Mouse (Mus musculus) layer of hippocampus, adult 6 months (tissue): Measurements from ENCODE around the gene Paqr4. TPM values are rescaled to one million over a fixed set of nuclear protein-coding genes. Genes with fewer than 3 reads are reported as not detected.

Source experiments
- long read RNA-seq, 2 experiments: library from polyadenylated mRNA; unstranded; transcript quantifications; one replicate each; pipeline ENCODE4 v2.0.0; 2019 to 2020
- polyA plus RNA-seq: library from polyadenylated mRNA; unstranded; fragments of <200 nt; fragmentation: Nextera tagmentation; gene quantifications from 2 replicates; pipeline ENCODE4 v1.2.3, GENCODE M21; 2021

Paqr4 gene
- 106 and 116 TPM in 2 replicates for polyA plus RNA-seq
- long read RNA-seq, experiment 1, transcript Paqr4-201 (3 exons, 2,575 nt) = major isoform, 95 of 115 reads
- long read RNA-seq, experiment 1, partial matches to known transcripts = 1 of 115 reads
- long read RNA-seq, experiment 1, other reads (novel, unspliced or antisense) = 19 of 115 reads
- long read RNA-seq, experiment 2, transcript Paqr4-201 (3 exons, 2,575 nt) = major isoform, 447 of 492 reads
- long read RNA-seq, experiment 2, partial matches to known transcripts = 11 of 492 reads
- long read RNA-seq, experiment 2, other reads (novel, unspliced or antisense) = 34 of 492 reads

DNA sequence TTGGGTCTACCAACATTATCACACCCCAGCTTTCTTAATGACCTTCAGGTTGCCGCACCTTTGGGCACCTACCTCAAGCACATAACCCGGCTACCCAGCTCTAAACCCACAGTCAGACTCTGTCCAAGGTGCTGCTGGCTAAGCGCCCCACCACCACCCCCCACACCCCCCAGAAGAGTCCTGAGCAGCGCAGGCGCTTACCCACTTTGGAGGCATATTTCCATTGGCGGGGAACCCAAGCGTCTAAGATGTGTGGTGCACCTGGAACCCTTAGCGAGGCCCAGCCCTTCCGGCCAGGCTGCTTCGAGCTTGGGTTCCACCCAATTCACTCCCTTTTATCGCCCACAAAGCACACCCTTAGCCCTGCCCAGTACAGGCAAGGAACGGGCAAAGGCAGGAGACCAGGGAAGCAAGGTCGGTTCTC, at the start of gene Paqr4:
Gene Paqr4, minus strand, starts transcription at position 270 of the 424 bp plus-strand sequence.

DNA sequence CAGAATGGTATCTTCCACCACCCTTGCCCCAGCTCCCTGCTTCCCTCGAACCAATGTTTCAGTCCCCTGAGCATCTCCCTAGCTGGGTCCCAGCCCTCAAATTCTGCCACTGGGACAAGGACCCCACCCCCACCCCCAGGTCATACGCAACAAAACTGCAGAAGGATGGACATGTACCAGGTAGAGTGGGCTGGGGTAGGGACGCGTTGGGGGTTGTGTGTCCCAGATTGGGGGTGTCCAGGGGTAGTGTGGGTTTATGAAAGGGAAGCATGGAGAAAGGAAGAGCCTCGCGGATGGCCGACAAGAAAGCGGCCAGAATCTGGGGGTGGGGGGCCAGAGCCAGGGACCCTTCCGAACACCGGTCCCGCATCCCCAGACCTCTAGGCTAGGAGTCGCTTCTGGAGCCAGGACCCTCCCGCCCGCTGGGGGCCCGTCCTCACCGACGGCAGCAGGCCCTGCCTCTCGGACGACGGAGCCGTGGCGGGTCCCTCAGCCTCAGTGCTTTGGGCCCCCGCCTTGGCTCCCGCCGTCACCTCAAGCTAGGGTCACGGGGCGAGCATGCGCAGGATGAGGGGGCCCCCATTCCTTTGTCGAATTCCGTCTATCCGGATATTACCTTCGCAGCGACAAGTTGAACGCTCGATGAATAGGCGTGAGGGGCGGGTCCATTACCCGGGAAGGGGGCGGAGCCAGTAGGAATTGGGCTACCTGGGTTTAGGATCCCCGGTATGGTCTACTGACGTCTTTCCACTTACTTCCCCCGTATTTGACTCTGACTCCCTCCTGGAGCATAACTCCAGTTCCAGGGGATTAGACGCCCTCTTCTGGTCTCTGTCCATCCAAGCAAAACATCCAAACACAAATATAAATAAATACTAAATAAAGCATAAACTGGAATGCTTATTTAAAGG, 45.1 kb upstream of the Paqr4 start, which contains the start of gene Flywch2:
Gene Flywch2, minus strand, starts transcription at position 521 of the 911 bp plus-strand sequence.

DNA sequence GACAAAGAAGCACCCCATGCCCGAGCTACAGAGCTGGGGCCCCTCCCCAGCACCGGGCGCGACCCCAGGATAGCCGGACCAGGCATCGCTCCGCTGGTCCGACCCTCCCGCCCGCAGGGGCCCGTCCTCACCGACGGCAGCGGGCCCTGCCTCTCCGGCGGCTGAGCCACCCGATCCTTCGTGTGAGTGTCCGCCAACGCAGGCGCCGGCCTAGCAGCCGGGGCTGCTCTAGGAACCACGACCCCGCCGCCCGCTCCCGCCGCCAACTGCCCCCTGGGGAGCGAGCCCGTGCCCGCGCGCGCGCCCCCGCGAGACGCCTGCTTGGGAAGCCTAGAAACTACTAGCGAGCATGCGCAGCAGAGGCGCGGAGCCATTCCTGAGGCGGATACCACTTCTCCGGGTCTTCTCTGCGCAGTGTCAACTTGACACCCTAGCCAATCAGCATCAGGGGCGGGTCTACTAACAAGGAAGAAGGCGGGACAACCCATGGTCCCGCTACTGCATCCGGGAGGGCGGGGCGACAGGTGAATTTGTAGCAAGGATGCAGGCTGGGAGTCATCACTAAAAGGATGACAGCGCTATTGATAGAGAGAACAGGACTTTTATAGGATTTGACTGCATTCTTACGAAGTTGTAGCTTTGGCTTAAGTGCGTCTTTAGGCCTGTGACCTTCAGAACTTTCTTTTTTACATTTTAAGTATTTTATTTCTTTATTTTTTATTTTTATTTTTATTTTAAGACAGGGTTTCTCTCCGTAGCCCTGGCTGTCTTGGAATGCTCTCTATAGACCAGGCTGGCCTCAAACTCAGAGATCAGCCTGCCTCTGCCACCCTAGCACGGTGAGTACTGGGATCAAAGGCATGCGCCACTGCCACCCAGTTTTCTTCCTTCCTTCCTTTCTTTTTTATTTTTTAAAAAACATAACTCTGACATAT, 30.9 kb upstream of the Paqr4 start, which contains the start of gene Flywch1:
Gene Flywch1, minus strand, starts transcription at position 319 of the 935 bp plus-strand sequence.

DNA sequence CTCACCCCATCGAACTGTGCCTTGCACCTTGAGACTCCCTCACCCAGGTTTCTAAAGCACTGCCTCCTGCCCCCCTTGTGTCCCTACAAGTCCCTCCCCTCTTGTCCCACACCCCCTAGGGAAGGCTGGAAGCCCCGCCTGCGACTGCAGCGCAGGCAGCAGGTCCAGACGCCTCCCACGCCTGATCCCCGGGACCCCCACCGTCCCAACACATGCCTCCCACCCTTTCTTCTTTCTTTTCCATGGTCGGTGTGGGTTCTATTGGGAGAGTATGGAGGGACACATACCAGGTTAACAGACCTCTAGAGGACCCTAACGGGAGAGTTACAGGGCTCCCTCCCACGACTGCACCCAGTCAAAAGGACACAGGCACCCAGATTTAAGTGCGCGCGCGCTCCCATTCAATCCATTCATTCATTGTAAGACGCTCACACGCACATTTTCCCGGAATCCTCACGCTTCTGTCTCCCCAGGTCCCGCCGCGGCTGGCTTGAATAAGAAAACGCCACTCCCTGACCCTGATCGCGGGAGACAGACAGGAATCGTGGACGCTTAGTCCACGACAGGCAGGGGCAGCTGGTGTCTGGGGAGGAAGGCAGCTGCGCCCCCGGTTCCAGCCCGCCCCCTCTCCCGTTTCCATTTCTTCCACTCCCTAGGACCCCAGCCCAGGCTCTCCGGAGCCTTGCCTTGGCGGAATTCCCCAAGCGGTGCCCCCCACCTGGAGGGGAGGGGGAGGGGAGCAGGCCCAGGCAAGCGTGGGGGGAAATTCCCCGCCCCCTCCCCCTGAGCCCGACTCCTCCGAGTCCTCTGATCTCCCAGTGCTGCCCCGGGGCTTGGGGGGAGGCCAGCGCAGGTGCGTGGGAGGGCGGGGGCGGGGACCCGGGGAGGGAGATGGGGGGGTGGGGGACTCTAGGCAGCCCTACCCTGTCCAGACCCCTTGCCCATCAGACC, 4.9 kb upstream of the Paqr4 start, which contains the start of gene Kremen2:
Gene Kremen2, minus strand, starts transcription at position 533 of the 951 bp plus-strand sequence.

DNA sequence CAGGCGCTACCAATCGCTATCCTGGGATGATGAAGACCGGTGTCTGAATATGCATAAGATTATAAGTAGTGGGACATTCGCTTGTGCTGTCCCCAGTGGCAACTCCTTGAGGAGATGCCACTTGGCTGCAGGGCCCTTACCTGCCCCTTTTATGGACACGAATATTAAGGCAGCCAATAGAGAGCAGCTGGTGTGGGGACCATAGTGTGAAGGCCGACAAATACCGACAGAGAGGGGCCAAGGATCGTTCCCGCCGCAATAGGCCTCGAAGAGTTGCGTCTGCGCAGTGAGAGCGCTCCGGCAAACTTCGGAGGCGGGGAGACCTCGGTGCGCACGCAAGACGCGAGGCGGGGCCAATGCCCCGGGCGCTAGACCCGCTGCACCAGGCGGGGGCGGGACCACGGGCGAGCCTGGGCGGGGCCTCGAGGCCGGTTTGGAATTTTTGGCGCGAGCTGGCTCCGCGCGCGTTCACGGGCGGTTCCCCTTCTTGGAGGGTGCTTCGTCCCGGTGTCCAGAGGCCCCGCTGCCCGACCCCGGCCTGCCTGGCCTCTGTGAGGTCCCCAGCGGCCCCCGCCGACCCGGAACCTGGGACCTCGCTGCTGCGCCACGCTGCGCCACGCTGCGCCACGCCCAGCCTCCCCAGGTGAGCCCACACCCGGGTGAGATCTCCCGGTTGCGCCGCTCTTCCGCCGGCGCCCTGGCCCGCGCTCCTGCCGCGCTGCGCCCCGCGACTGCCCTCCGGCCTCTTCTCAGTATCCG, 14.5 kb downstream of the Paqr4 start, which contains the start of gene Pkmyt1:
Gene Pkmyt1, plus strand, starts transcription at position 338 of the 759 bp plus-strand sequence.

DNA sequence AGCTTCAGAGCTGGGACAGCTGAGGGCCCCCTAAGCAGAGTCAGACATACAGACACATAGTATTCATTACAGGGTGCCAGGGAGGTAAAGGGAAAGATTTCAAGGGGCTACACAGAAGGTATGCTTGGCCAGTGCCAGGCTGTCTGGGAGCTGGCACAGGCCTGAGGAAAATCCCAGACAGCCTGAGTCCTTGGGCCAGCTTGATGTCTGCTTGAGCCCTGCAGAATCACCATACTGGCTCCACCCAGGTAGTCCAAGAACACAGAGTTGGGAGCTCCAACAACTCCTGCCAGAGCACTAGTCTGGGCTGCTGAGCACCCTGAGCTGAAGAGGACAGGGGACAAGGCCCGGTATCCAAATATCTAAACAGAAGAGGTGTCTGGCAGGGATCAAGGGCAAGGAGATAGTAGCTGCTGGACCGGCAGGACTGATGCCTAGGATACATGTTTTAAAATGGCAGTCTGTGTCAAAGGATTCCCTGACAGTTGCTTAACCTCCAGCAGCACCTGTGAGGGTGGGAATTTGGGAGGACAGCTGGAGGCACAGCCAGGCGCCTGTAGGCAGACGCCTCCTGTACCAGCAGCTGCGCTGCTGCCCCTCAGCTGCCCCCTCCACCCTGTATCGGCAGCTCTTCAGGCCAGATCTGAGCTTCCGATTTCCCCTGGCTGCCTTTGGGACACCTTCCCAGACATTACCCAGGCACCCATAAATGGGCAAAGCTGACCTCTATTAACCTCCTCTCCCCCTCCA, 18.1 kb downstream of the Paqr4 start, which contains the start of gene 1520401A03Rik:
Gene 1520401A03Rik, minus strand, starts transcription at position 408 of the 750 bp plus-strand sequence.

Other genes starting within 250 kb of the Paqr4 start
- gene Zfp213, start 176.6 kb downstream of the Paqr4 start, polyA plus RNA-seq = 8.9 and 9.0 TPM in 2 replicates
- gene Zfp13, start 141.4 kb downstream of the Paqr4 start, polyA plus RNA-seq = 13.2 and 14.6 TPM in 2 replicates
- gene Zscan10, start 140.0 kb downstream of the Paqr4 start, polyA plus RNA-seq = 0.08 and 0.20 TPM in 2 replicates
- 0.10 and 0.13 TPM in 2 replicates for gene Mmp25, start 95.6 kb downstream of the Paqr4 start, polyA plus RNA-seq
- not detected in 2 replicates for gene Bicdl2, start 80.4 kb downstream of the Paqr4 start, polyA plus RNA-seq
- 225 and 235 TPM in 2 replicates for gene Hcfc1r1, start 67.3 kb downstream of the Paqr4 start, polyA plus RNA-seq
- 8.1 and 9.0 TPM in 2 replicates for gene Thoc6, start 67.0 kb downstream of the Paqr4 start, polyA plus RNA-seq
- 3.6 and 6.5 TPM in 2 replicates for gene Tnfrsf12a, start 63.4 kb downstream of the Paqr4 start, polyA plus RNA-seq
- gene Cldn6, start 61.6 kb downstream of the Paqr4 start, polyA plus RNA-seq = 0.13 TPM in 1 of 2 replicates, not detected in the other
- 0.15 and 0.95 TPM in 2 replicates for gene Cldn9, start 56.8 kb downstream of the Paqr4 start, polyA plus RNA-seq
- gene 1520401A03Rik, start 18.1 kb downstream of the Paqr4 start, polyA plus RNA-seq = not detected in 2 replicates
- 1.6 and 2.2 TPM in 2 replicates for gene Pkmyt1, start 14.5 kb downstream of the Paqr4 start, polyA plus RNA-seq
- gene Kremen2, start 5.0 kb upstream of the Paqr4 start, polyA plus RNA-seq = 0.60 and 0.85 TPM in 2 replicates
- 256 and 293 TPM in 2 replicates for gene Flywch1, start 30.7 kb upstream of the Paqr4 start, polyA plus RNA-seq
- gene Flywch2, start 45.2 kb upstream of the Paqr4 start, polyA plus RNA-seq = 22.4 and 25.0 TPM in 2 replicates
- 297 and 334 TPM in 2 replicates for gene Srrm2, start 49.7 kb upstream of the Paqr4 start, polyA plus RNA-seq
- 1,710 and 1,770 TPM in 2 replicates for gene Elob, start 88.3 kb upstream of the Paqr4 start, polyA plus RNA-seq
- gene Prss33, start 95.2 kb upstream of the Paqr4 start, polyA plus RNA-seq = not detected in 2 replicates
- gene Prss32, start 103.0 kb upstream of the Paqr4 start, polyA plus RNA-seq = not detected in 2 replicates
- 0.08 and 0.48 TPM in 2 replicates for gene Prss41, start 103.3 kb upstream of the Paqr4 start, polyA plus RNA-seq
- not detected in 2 replicates for gene Prss21, start 127.2 kb upstream of the Paqr4 start, polyA plus RNA-seq
- 0.25 TPM in 1 of 2 replicates, not detected in the other for gene Dcpp1, start 140.0 kb upstream of the Paqr4 start, polyA plus RNA-seq
- not detected in 2 replicates for gene Dcpp2, start 140.0 kb upstream of the Paqr4 start, polyA plus RNA-seq
- not detected in 2 replicates for gene Dcpp3, start 176.6 kb upstream of the Paqr4 start, polyA plus RNA-seq
- 0.18 and 0.30 TPM in 2 replicates for gene Sbp, start 200.8 kb upstream of the Paqr4 start, polyA plus RNA-seq
- gene Sbpl, start 214.4 kb upstream of the Paqr4 start, polyA plus RNA-seq = not detected in 2 replicates
- gene Prss30, start 239.7 kb upstream of the Paqr4 start, polyA plus RNA-seq = 0.21 and 0.34 TPM in 2 replicates